In genomic region chr6:72957676-72958641, GRCm38 (mm10) we compare ENCODE assay signal across 8 mouse cellular contexts. TPM values are rescaled to one million over a fixed set of nuclear protein-coding genes. Genes with fewer than 3 reads are reported as not detected.
DNase-seq lines count a peak whose midpoint lies in the region; ATAC-seq and TF ChIP-seq lines count a peak whose summit lies in the region.

No protein-coding gene starts in this region.

- peak; percentile 63 for DNase-seq in WW6 (ENCODE audit: low read depth, low spot score)
- peak; percentile 87 to 92 for DNase-seq in cerebellum, postnatal 4 days (ENCODE audit: low spot score in 2 of 2)
- peak; percentile 86 for DNase-seq in gastrocnemius, adult 2 months
- DNase-seq in hindbrain, postnatal 0 days (ENCODE audit: low spot score) = peak; percentile 93
- DNase-seq in left cerebral cortex, adult 8-10 months (ENCODE audit: low spot score in 2 of 2) = peak; percentile 80 to 83
- DNase-seq in right cerebral cortex, adult 2 months (ENCODE audit: low spot score in 2 of 2) = peak; percentile 79 to 82
- peak; percentile 87 for DNase-seq in urinary bladder, postnatal 14 days (ENCODE audit: low spot score)

- no peaks in the 10 kb centered on the region for H3K9me3 ChIP-seq in hindbrain, postnatal 0 days (ENCODE audit: low read length)

- H3K4me1 ChIP-seq in hindbrain, postnatal 0 days (ENCODE audit: insufficient read depth, low read length) = peaks cover 15% of the 10 kb centered on the region; the same call in 1 of the 2 replicates

- H3K4me3 ChIP-seq in gastrocnemius, adult 2 months = peak overlapping the region; percentile 92
- H3K4me3 ChIP-seq in hindbrain, postnatal 0 days (ENCODE audit: low read length) = peak overlapping the region; percentile 87

- H3K9ac ChIP-seq in hindbrain, postnatal 0 days (replicated peaks; ENCODE audit: low read length) = peak overlapping the region; percentile 98

- H3K27me3 ChIP-seq in hindbrain, postnatal 0 days (ENCODE audit: insufficient read depth, low read length) = no peaks in the 10 kb centered on the region

- under 1% methylated on average over 70 of the region's 75 CpGs for WGBS in hindbrain, postnatal 0 days

- ATAC-seq in hindbrain, postnatal 0 days = peak; percentile 87
- ATAC-seq in megakaryocyte, adult 5-6 weeks (ENCODE audit: poor library complexity, severe bottlenecking) = peak; percentile 63

- no peak for TF ChIP-seq CTCF in gastrocnemius, adult 2 months (IDR thresholded peaks at IDR 0.05)
- TF ChIP-seq CTCF in hindbrain, postnatal 0 days (IDR thresholded peaks at IDR 0.05; ENCODE audit: low read depth) = no peak

- peak overlapping the region; percentile 93 for H3K27ac ChIP-seq in gastrocnemius, adult 2 months
- peak overlapping the region; percentile 99 for H3K27ac ChIP-seq in hindbrain, postnatal 0 days

- intact Hi-C loops in gastrocnemius, adult 2 months (cut with DNase I) = no loop called here

- H3K36me3 ChIP-seq in hindbrain, postnatal 0 days (ENCODE audit: insufficient read depth, low read length) = no peaks in the 10 kb centered on the region

- peak overlapping the region; percentile 72 for H3K4me2 ChIP-seq in hindbrain, postnatal 0 days (ENCODE audit: low read depth, low read length)

RNA-seq across cellular contexts. Expression of gene Tmsb10, which starts 0.6 kb away (rescaled TPM):
- total RNA-seq in gastrocnemius, adult 2 months (2021) = 10 to 100 TPM; 30.1 to 67.9 TPM
- total RNA-seq in hindbrain, postnatal 0 days (2014; rRNA removed) = 140 and 166 TPM in 2 replicates
- 5,541 and 5,741 TPM in 2 replicates for polyA plus RNA-seq in hindbrain, postnatal 0 days (2015; fragmentation: Nextera tagmentation; extraction: Ambion mirVana)
- 100 to 1,000 TPM; 329 to 544 (median 431) TPM for total RNA-seq in left cerebral cortex, adult 8-10 months (2022)
- total RNA-seq in megakaryocyte, adult 5-6 weeks (2015) = 3,978 and 3,999 TPM in 2 replicates
- 2,780 and 3,394 TPM in 2 replicates for total RNA-seq in megakaryocyte, adult 5-6 weeks (2017)

RNA-seq across cellular contexts. Expression of gene Kcmf1, which starts 58.2 kb away (rescaled TPM):
- total RNA-seq in gastrocnemius, adult 2 months (2021) = 100 to 1,000 TPM; 155 to 192 TPM
- 66.5 and 76.9 TPM in 2 replicates for total RNA-seq in hindbrain, postnatal 0 days (2014; rRNA removed)
- polyA plus RNA-seq in hindbrain, postnatal 0 days (2015; fragmentation: Nextera tagmentation; extraction: Ambion mirVana) = 50.1 and 51.0 TPM in 2 replicates
- 10 to 100 TPM; 66.2 to 67.2 (median 67.1) TPM for total RNA-seq in left cerebral cortex, adult 8-10 months (2022)
- 81.0 and 110 TPM in 2 replicates for total RNA-seq in megakaryocyte, adult 5-6 weeks (2015)
- 100 and 110 TPM in 2 replicates for total RNA-seq in megakaryocyte, adult 5-6 weeks (2017)

Comparison
In these comparisons a context has a peak if more than half of its experiments do, and no peak if none do; other contexts are left out.
1. Peak in every context shown above with its lines: DNase-seq, ATAC-seq, H3K4me3 ChIP-seq and H3K27ac ChIP-seq.
2. RNA of gene Tmsb10, which starts 0.6 kb away (total RNA-seq): 2,780 to 3,999 TPM in megakaryocyte, adult 5-6 weeks; 329 to 544 TPM in left cerebral cortex, adult 8-10 months, 140 to 166 TPM in hindbrain, postnatal 0 days and 30.1 to 67.9 TPM in gastrocnemius, adult 2 months; every median in the first group is over 4 times any median in the second.